Mouse (Mus musculus) cortical plate, adult 2 months (tissue): ENCODE measurements around the gene Agbl5. TPM values are rescaled to one million over a fixed set of nuclear protein-coding genes. Genes with fewer than 3 reads are reported as not detected.

Source experiments
- H3K27ac ChIP-seq: fragments of 200-500 bp; 2 replicates; pipeline ENCODE4 v1.5.1; 2012; ENCODE audit warnings: low read length, control low read depth, inconsistent platforms; ENCODE audit not compliant: insufficient read depth
- H3K4me1 ChIP-seq: fragments of 200-500 bp; 2 replicates; pipeline ENCODE4 v1.6.1; 2011; ENCODE audit warnings: low read length; ENCODE audit not compliant: control insufficient read depth, insufficient read depth
- H3K4me3 ChIP-seq: fragments of 200-500 bp; 2 replicates; pipeline ENCODE4 v1.5.1; 2011; ENCODE audit warnings: mild to moderate bottlenecking, low read length, control low read depth; ENCODE audit not compliant: insufficient read depth
- CTCF ChIP-seq: fragments of 200-500 bp; IDR thresholded peaks from 2 replicates; pipeline ENCODE4 v1.5.1; 2011; ENCODE audit warnings: mild to moderate bottlenecking, control low read depth, low read length; ENCODE audit not compliant: insufficient read depth; ENCODE audit errors: extremely low read depth
- POLR2A ChIP-seq: fragments of 200-500 bp; IDR thresholded peaks from 2 replicates; pipeline ENCODE4 v1.6.1; 2011; ENCODE audit warnings: mild to moderate bottlenecking, low read length, control low read depth; ENCODE audit not compliant: insufficient read depth; ENCODE audit errors: extremely low read depth
- polyA plus RNA-seq: library from polyadenylated mRNA; depleted of rRNA; stranded (reverse); fragments of >200 nt; gene quantifications from 2 replicates; pipeline ENCODE4 v1.2.3, GENCODE M21; 2012

The Agbl5 gene
- polyA plus RNA-seq, 1 experiment = 15.7 TPM

GRCm38 (mm10) chr5:30917891-30918670 is 29.6 kb downstream of the Agbl5 start:
- TF ChIP-seq CTCF (no peak), POLR2A (no peak)
- no peaks in the 10 kb centered on the region for H3K4me1 ChIP-seq
- H3K27ac ChIP-seq = no peak overlapping the region
- H3K4me3 ChIP-seq = no peak overlapping the region

- no peak for TF ChIP-seq CTCF
- no peak for TF ChIP-seq POLR2A
- Histone ChIP-seq H3K4me3 (no peak overlapping the region), H3K27ac (no peak overlapping the region), H3K4me1 (no peaks in the 10 kb centered on the region)
Observed at GRCm38 (mm10) chr5:30918691-30919090, 30.2 kb downstream of the Agbl5 start.

GRCm38 (mm10) chr5:30919831-30920614 is 31.5 kb downstream of the Agbl5 start:
- H3K27ac ChIP-seq = no peak overlapping the region
- no peak overlapping the region for H3K4me3 ChIP-seq
- no peaks in the 10 kb centered on the region for H3K4me1 ChIP-seq
- TF ChIP-seq CTCF = no peak

GRCm38 (mm10) chr5:30920621-30921020 is 32.1 kb downstream of the Agbl5 start:
- no peak for TF ChIP-seq POLR2A
- TF ChIP-seq CTCF = no peak
- H3K27ac ChIP-seq = no peak overlapping the region
- no peak overlapping the region for H3K4me3 ChIP-seq
- no peaks in the 10 kb centered on the region for H3K4me1 ChIP-seq

GRCm38 (mm10) chr5:30921256-30922033 is 33.0 kb downstream of the Agbl5 start, which contains the start of gene Khk:
Gene Khk, plus strand, starts transcription at chr5:30921431.
- TF ChIP-seq POLR2A (peak; percentile 65; the same call in 1 of the 2 replicates), CTCF (peak; percentile 60)
- H3K4me1 ChIP-seq = no peaks in the 10 kb centered on the region
- peak within 1 kb of the TSS; percentile 62 for H3K4me3 ChIP-seq
- H3K27ac ChIP-seq = no peak within 1 kb of the TSS

GRCm38 (mm10) chr5:30922581-30923041 is 34.1 kb downstream of the Agbl5 start:
- peak overlapping the region; percentile 62; the same call in 1 of the 2 replicates for H3K4me3 ChIP-seq
- no peak overlapping the region for H3K27ac ChIP-seq
- no peaks in the 10 kb centered on the region for H3K4me1 ChIP-seq
- TF ChIP-seq CTCF (no peak), POLR2A (no peak)

GRCm38 (mm10) chr5:30923119-30923518 is 34.6 kb downstream of the Agbl5 start:
- no peaks in the 10 kb centered on the region for H3K4me1 ChIP-seq
- no peak overlapping the region for H3K27ac ChIP-seq
- H3K4me3 ChIP-seq = no peak overlapping the region
- no peak for TF ChIP-seq CTCF

- TF ChIP-seq CTCF = no peak
- no peak for TF ChIP-seq POLR2A
- no peak overlapping the region for H3K4me3 ChIP-seq
- H3K4me1 ChIP-seq = no peaks in the 10 kb centered on the region
- no peak overlapping the region for H3K27ac ChIP-seq
Observed at GRCm38 (mm10) chr5:30924614-30925013, 36.1 kb downstream of the Agbl5 start.

GRCm38 (mm10) chr5:30925217-30925616 is 36.7 kb downstream of the Agbl5 start:
- no peak overlapping the region for H3K27ac ChIP-seq
- no peaks in the 10 kb centered on the region for H3K4me1 ChIP-seq
- TF ChIP-seq CTCF (no peak), POLR2A (no peak)
- no peak overlapping the region for H3K4me3 ChIP-seq
